Mouse (Mus musculus) liver, postnatal 0 days (tissue): ENCODE results near the gene Nucks1. TPM values are rescaled to one million over a fixed set of nuclear protein-coding genes. Genes with fewer than 3 reads are reported as not detected.

Experiments
- ATAC-seq: fragments of 200-750 bp; cut with Nextera tagmentation; 2 replicates; pipeline ENCODE4 v1.8.0; 2017; ENCODE audit warnings: mild to moderate bottlenecking, moderate library complexity
- DNase-seq: peaks from one replicate; pipeline ENCODE4 v3.0.0-alpha.2; 2016
- H3K27ac ChIP-seq: fragments of 300-500 bp; sonication (generic); 2 replicates; pipeline ENCODE4 v1.5.1; 2014; ENCODE audit warnings: antibody characterized with exemption, moderate library complexity, mild to moderate bottlenecking, low read depth
- H3K27me3 ChIP-seq: fragments of 300-500 bp; sonication (generic); 2 replicates; pipeline ENCODE4 v1.6.1; 2014; ENCODE audit warnings: low read length, control low read depth, mixed read lengths; ENCODE audit not compliant: insufficient read depth
- H3K36me3 ChIP-seq: fragments of 300-500 bp; sonication (generic); replicated peaks from 2 replicates; pipeline ENCODE4 v1.6.1; 2014; ENCODE audit warnings: mild to moderate bottlenecking, control low read depth, low read length, moderate library complexity, mixed read lengths; ENCODE audit not compliant: insufficient read depth
- H3K4me1 ChIP-seq: fragments of 300-500 bp; sonication (generic); 2 replicates; pipeline ENCODE4 v1.6.1; 2014; ENCODE audit warnings: antibody characterized with exemption, mild to moderate bottlenecking, control low read depth; ENCODE audit not compliant: insufficient read depth
- H3K4me2 ChIP-seq: fragments of 300-500 bp; sonication (generic); 2 replicates; pipeline ENCODE4 v1.6.1; 2014; ENCODE audit warnings: low read depth, mild to moderate bottlenecking, low read length, moderate library complexity, mixed read lengths
- H3K4me3 ChIP-seq: fragments of 300-500 bp; sonication (generic); 2 replicates; pipeline ENCODE4 v1.5.1; 2014; ENCODE audit warnings: low read depth, low read length
- H3K9ac ChIP-seq: fragments of 300-500 bp; sonication (generic); replicated peaks from 2 replicates; pipeline ENCODE4 v1.6.1; 2014; ENCODE audit warnings: mild to moderate bottlenecking, moderate library complexity
- H3K9me3 ChIP-seq: fragments of 300-500 bp; sonication (generic); 2 replicates; pipeline ENCODE4 v1.6.1; 2016; ENCODE audit warnings: mild to moderate bottlenecking, control low read depth, low read length, mixed read lengths
- CTCF ChIP-seq: sonication (generic); IDR thresholded peaks from 2 replicates; pipeline ENCODE4 v1.5.1; 2016; ENCODE audit warnings: antibody characterized with exemption, low read depth
- EP300 ChIP-seq: IDR thresholded peaks from 2 replicates; pipeline ENCODE4 v1.6.1; 2016; ENCODE audit warnings: antibody characterized with exemption, low read depth, mild to moderate bottlenecking
- WGBS: fragments of 180-500 bp; shearing (Covaris S2); extraction: QIAGEN DNeasy Blood & Tissue Kit; methylation state at CpG from one replicate; pipeline ENCODE4 v1.1.7; 2014; ENCODE audit not compliant: insufficient replicate concordance; 5-methylcytosine and 5-hydroxymethylcytosine counted together
- polyA plus RNA-seq: library from polyadenylated mRNA; unstranded; fragments of >200 nt; fragmentation: Nextera tagmentation; extraction: Ambion mirVana; gene quantifications from 2 replicates; pipeline ENCODE4 v1.2.1, GENCODE M21; 2015

The Nucks1 gene
- 24.2 and 26.9 TPM in 2 replicates for polyA plus RNA-seq

DNA sequence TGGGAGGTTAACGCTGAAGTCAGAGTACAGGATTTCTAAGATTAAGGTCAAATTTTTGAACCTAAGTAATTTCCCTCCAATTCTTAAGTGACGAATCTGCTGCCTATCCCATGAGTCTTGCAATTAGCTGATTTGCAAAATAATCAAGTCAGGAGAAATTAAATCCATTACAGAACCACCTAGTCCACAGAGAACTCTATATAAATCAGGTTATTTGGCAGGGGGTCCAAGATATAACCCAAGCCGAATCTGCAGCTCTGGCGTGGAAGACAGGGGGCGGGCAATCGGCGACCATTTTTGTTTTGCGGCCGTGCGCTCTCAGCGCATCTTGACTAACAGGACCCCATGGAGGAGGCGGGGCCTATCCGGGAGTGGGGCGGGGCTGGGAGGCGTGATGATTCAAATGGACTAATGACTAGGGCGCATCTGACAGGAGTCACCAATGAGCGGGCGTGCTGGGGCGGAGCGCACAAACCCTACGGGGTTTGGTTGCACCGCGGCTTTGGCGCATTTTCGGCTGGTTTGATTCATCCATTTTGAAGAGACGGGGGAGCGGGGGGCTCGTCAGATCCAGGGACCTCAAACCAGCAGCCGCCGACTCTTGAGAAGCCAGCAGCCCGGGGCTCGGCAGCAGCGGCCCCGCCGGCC, at the start of gene Nucks1:
TSS of gene Nucks1 (plus strand) at position 534 of the 648 bp plus-strand sequence.
- Histone ChIP-seq H3K4me2 (peak within 1 kb of the TSS; percentile 86), H3K27ac (peak within 1 kb of the TSS; percentile 99), H3K4me1 (peaks cover 12% of the 10 kb centered on the region), H3K27me3 (0 out of 2 replicates have a peak, but pooled peaks cover 3% of the 10 kb centered on the region), H3K36me3 (peaks cover 6% of the 10 kb centered on the region), H3K9ac (peak within 1 kb of the TSS; percentile 99), H3K9me3 (no peaks in the 10 kb centered on the region), H3K4me3 (peak within 1 kb of the TSS; percentile 98)
- under 1% methylated on average over 35 of the region's 35 CpGs for WGBS
- DNase-seq (peak; percentile 100), ATAC-seq (peak; percentile 95)
- TF ChIP-seq EP300 (peak; percentile 81), CTCF (peak; percentile 53)

DNA sequence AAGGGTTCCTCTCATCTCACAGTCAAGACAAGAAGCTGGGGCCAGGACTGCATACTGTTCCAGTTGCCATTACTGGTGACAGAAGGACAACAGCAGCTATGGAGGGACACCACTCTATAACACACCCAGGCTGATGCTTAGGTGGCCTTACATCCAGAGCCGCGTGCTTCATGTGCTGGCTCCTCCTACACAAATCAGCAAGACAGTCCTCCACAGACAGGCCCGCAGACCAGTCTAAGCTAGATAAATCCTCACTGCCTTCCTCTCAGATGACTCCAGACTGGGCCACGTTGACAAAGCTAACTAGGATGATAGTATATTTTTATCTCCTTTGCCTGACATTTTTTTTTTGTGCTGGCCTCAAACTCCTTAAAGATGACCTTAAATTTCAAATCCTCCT, 48.5 kb upstream of the Nucks1 start:
- no peak overlapping the region for H3K4me2 ChIP-seq
- no peaks in the 10 kb centered on the region for H3K4me1 ChIP-seq
- DNase-seq (no peak), ATAC-seq (no peak)
- no peak overlapping the region for H3K27ac ChIP-seq
- TF ChIP-seq CTCF (no peak), EP300 (no peak)
- no peaks in the 10 kb centered on the region for H3K9me3 ChIP-seq
- H3K9ac ChIP-seq = no peak overlapping the region
- H3K4me3 ChIP-seq = no peak overlapping the region
- WGBS = 56% methylated on average over 4 of the region's 4 CpGs
- no peaks in the 10 kb centered on the region for H3K27me3 ChIP-seq
- no peaks in the 10 kb centered on the region for H3K36me3 ChIP-seq

DNA sequence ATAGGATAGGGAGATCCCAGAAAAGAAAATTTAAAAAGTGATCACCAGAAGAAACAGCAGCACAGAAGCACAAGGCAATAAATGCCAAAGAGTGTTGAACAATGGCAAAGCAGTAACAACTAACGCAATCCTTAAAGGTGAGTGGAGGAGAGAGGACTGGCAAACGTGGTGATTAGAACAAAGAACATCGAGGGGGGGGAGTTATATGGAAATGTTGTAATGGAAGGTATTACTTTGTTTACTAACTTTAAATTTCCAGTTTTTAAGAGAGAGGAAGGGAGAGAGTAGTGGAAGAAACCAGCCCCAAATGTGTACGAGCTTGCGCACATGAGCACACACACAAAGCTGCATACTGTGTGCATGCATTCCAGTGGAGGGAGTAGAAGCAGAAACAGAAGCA, 44.7 kb upstream of the Nucks1 start:
- Histone ChIP-seq H3K27me3 (no peaks in the 10 kb centered on the region), H3K4me1 (peaks cover 5% of the 10 kb centered on the region), H3K9me3 (no peaks in the 10 kb centered on the region), H3K27ac (no peak overlapping the region), H3K9ac (no peak overlapping the region), H3K4me2 (no peak overlapping the region), H3K36me3 (0 out of 2 replicates have a peak, but pooled peaks cover 2% of the 10 kb centered on the region), H3K4me3 (no peak overlapping the region)
- WGBS = 80% methylated on average over 5 of the region's 5 CpGs
- no peak for TF ChIP-seq CTCF
- TF ChIP-seq EP300 = no peak
- DNase-seq (no peak), ATAC-seq (no peak)

DNA sequence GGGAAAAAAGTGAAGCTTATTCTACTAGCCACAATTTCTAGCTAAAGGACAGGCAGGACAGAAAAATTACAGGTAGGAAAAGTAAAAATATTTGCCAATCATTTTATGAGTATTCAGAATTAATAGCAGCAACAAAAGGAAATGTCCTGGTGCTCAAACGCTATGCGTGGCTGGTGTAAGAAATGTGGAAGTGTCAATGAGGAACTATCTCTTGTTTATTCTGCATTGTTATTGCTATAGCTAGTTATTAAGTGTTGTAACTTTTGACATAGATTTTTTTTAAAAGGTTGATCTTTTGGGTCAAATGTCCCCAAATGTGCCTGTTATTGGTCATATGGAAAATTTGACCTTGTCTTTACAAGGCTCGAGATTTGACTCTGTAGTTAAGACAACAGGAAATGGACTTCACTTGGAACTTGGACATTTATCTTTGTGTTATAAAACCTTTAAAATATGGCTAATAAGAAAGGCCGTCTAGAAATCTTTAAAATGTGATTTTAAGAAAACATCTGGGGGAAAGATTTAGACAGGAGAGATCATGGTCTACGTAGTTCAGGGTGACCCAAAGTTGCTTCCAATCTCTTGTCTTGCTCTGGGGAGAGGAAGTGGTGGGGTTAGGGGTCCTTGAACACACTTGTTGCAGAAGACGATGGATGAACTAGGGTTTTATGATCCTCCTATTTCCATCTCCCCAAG, 43.9 kb upstream of the Nucks1 start:
- peaks cover 2% of the 10 kb centered on the region; the same call in 1 of the 2 replicates for H3K36me3 ChIP-seq
- DNase-seq (no peak), ATAC-seq (no peak)

DNA sequence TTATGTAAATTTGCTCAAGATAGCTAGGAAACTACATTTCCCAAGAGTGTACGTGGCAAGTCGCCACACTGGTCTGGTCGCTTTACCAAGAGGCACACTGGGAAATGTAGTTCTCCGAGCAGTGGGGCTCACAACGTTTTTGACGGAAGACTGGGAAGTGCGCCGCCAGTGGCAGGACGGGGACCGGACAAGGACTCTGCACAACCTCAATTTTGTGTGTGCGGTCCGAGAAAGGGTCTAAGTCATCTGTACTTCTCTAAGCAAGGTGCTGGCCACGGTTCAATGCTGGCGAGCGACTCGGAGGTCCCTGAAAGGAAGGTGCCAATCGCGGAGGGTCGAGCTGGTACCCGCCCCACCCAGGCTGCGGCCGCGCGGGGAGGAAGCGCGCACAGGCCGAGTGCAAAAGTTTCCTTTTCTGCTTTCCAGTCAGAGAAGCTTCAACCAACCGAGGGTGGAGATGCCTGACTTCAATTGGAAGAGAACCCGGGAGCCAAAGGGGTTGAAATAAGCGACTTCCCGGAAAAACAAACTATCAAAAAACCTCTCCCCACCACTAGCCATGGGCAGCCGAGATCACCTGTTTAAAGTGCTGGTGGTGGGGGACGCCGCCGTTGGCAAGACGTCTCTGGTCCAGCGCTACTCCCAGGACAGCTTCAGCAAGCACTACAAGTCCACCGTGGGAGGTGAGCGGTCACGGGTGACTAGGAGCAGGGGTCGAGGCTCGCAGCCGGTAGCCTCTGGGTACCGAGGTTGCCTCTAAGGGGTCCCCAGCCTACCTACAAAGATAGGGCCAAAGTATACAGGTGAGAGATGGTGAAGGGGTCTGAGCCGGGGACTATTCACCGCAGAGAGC, 43.0 kb upstream of the Nucks1 start, which contains the start of gene Rab29:
TSS of gene Rab29 (plus strand) at position 132 of the 853 bp plus-strand sequence.
- Histone ChIP-seq H3K4me3 (peak within 1 kb of the TSS; percentile 73), H3K4me2 (peak within 1 kb of the TSS; percentile 75), H3K9me3 (no peaks in the 10 kb centered on the region), H3K27ac (peak within 1 kb of the TSS; percentile 61), H3K27me3 (no peaks in the 10 kb centered on the region), H3K4me1 (peaks cover 5% of the 10 kb centered on the region), H3K36me3 (peaks cover 2% of the 10 kb centered on the region; the same call in 1 of the 2 replicates), H3K9ac (peak within 1 kb of the TSS; percentile 75)
- WGBS = under 1% methylated on average over 46 of the region's 46 CpGs
- ATAC-seq (peak; percentile 98), DNase-seq (peak; percentile 91)
- TF ChIP-seq EP300 (no peak), CTCF (peak; percentile 94)

More for the DNA sequence above, 43.9 kb upstream of the Nucks1 start:
- peak overlapping the region; percentile 75 for H3K4me2 ChIP-seq
- H3K27ac ChIP-seq = no peak overlapping the region
- H3K4me3 ChIP-seq = peak overlapping the region; percentile 73
- H3K27me3 ChIP-seq = no peaks in the 10 kb centered on the region
- TF ChIP-seq EP300 (no peak), CTCF (no peak)
- H3K9ac ChIP-seq = no peak overlapping the region
- WGBS = 37% methylated on average over 6 of the region's 6 CpGs
- H3K4me1 ChIP-seq = peaks cover 5% of the 10 kb centered on the region
- no peaks in the 10 kb centered on the region for H3K9me3 ChIP-seq

- DNase-seq (no peak), ATAC-seq (no peak)
- WGBS = 19% methylated on average over 10 of the region's 10 CpGs
Measured at GRCm38 (mm10) chr1:131867946-131868290, 42.4 kb upstream of the Nucks1 start.

More at GRCm38 (mm10) chr1:131867946-131868290, 42.4 kb upstream of the Nucks1 start:
- Histone ChIP-seq H3K27ac (peak overlapping the region; percentile 61), H3K9me3 (no peaks in the 10 kb centered on the region), H3K9ac (peak overlapping the region; percentile 75), H3K36me3 (peaks cover 2% of the 10 kb centered on the region; the same call in 1 of the 2 replicates), H3K4me1 (peaks cover 5% of the 10 kb centered on the region), H3K4me3 (peak overlapping the region; percentile 73), H3K27me3 (no peaks in the 10 kb centered on the region), H3K4me2 (peak overlapping the region; percentile 75)
- no peak for TF ChIP-seq EP300
- TF ChIP-seq CTCF = no peak
